In the genomic region with DNA sequence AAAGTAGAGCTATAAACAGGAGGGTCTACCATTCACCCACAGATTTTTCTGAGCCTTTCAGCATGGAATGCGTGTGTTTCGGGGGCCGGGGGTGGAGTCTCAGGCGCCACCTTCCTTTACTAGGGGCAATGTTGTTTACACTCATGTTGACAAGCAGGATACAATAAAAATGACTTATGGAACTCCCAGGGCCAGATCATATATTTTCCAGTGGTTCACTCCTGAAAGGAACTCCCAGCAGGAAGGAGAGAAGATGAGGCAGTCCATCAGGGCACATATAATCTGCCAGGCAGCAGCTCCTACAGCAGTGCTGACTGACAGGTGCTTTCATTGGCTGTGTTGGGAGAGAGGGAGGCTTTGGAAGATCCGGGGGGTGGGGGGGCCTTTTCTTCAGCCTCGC, we compare ENCODE assay signal across 28 mouse cellular contexts.
DNase-seq lines count a peak whose midpoint lies in the region; ATAC-seq and TF ChIP-seq lines count a peak whose summit lies in the region.
"Had no signal": no experiment of that assay in that cellular context is flagged by ENCODE, and none has a peak within 500 bp of the region (broad histone marks: within the 10 kb centered on the region; RNA-seq: fewer than 3 reads in every experiment).

No protein-coding gene starts in this region.

- TF ChIP-seq CTCF in liver, adult 2 months (IDR thresholded peaks at IDR 0.05; ENCODE audit: low read depth, low read length): no peak
- TF ChIP-seq CTCF in liver, postnatal 0 days (IDR thresholded peaks at IDR 0.05; ENCODE audit: low read depth): no peak

- no peak for TF ChIP-seq EP300 in liver, postnatal 0 days (IDR thresholded peaks at IDR 0.05; ENCODE audit: low read depth)

- DNase-seq in heart, embryonic 10.5 days (ENCODE audit: low spot score): peak; percentile 27
- no peak for DNase-seq in heart, postnatal 14 days
- no peak for DNase-seq in kidney, adult 8-10 months
- DNase-seq in liver, adult 2 months (ENCODE audit: extremely low read depth, low read depth, low spot score): no peak
- DNase-seq in liver, postnatal 0 days: no peak
- no peak for DNase-seq in neural tube, embryonic 10.5 days (ENCODE audit: extremely low spot score, low spot score)
- DNase-seq: adrenal gland, adult 2 months; adrenal gland, postnatal 36 days; cerebellum, adult 18-20 months; cerebellum, postnatal 10 days; gastrocnemius, adult 2 months; gastrocnemius, postnatal 36 days; heart, adult 18-20 months; kidney, adult 18-20 months; right cerebral cortex, postnatal 25 days; thymus, postnatal 14 days had no signal

- no peak overlapping the region for H3K9ac ChIP-seq in kidney, embryonic 15.5 days
- no peak overlapping the region for H3K9ac ChIP-seq in liver, adult 2 months (ENCODE audit: low read depth, low read length)
- H3K9ac ChIP-seq in liver, postnatal 0 days (replicated peaks): no peak overlapping the region
- no peak overlapping the region for H3K9ac ChIP-seq in neural tube, embryonic 12.5 days
- H3K9ac ChIP-seq: embryonic facial prominence, embryonic 13.5 days; heart, embryonic 12.5 days; limb, embryonic 13.5 days; liver, embryonic 12.5 days; midbrain, embryonic 15.5 days; stomach, embryonic 15.5 days had no signal

- intact Hi-C loops in heart, postnatal 14 days (cut with DNase I): no loop called here

- H3K27ac ChIP-seq in heart, embryonic 10.5 days: no peak overlapping the region
- H3K27ac ChIP-seq in kidney, embryonic 15.5 days: peak overlapping the region; percentile 43
- H3K27ac ChIP-seq in liver, adult 2 months (replicated peaks; ENCODE audit: insufficient read depth, low read depth, low read length): peak overlapping the region; percentile 17; the same call in 1 of the 2 replicates
- H3K27ac ChIP-seq in liver, postnatal 0 days (ENCODE audit: low read depth): no peak overlapping the region
- no peak overlapping the region for H3K27ac ChIP-seq in neural tube, embryonic 12.5 days
- H3K27ac ChIP-seq: embryonic facial prominence, embryonic 13.5 days; limb, embryonic 13.5 days; liver, embryonic 12.5 days; midbrain, embryonic 10.5 days had no signal

- TF ChIP-seq POLR2A in liver, adult 2 months (IDR thresholded peaks at IDR 0.05; ENCODE audit: extremely low read depth, insufficient read depth, low read length): no peak

- H3K36me3 ChIP-seq in heart, embryonic 10.5 days: no peaks in the 10 kb centered on the region
- H3K36me3 ChIP-seq in kidney, embryonic 15.5 days: no peaks in the 10 kb centered on the region
- H3K36me3 ChIP-seq in liver, adult 2 months (ENCODE audit: control insufficient read depth, insufficient read depth, low read length): no peaks in the 10 kb centered on the region
- no peaks in the 10 kb centered on the region for H3K36me3 ChIP-seq in liver, postnatal 0 days (replicated peaks; ENCODE audit: insufficient read depth, low read length)
- no peaks in the 10 kb centered on the region for H3K36me3 ChIP-seq in neural tube, embryonic 12.5 days
- H3K36me3 ChIP-seq: embryonic facial prominence, embryonic 13.5 days; heart, embryonic 12.5 days; limb, embryonic 13.5 days; liver, embryonic 12.5 days; midbrain, embryonic 10.5 days; midbrain, embryonic 15.5 days; stomach, embryonic 15.5 days had no signal

- peak; percentile 70 for ATAC-seq in kidney, embryonic 15.5 days (replicated peaks; ENCODE audit: low FRiP score)
- ATAC-seq in liver, postnatal 0 days: no peak
- peak; percentile 66; the same call in 1 of the 2 replicates for ATAC-seq in neural tube, embryonic 12.5 days (ENCODE audit: low FRiP score, low read depth)
- ATAC-seq: activated CD4-positive, CD25-positive, alpha-beta regulatory T cell, adult 4 months; forebrain, embryonic 16.5 days; liver, embryonic 12.5 days; midbrain, embryonic 15.5 days had no signal

- H3K4me1 ChIP-seq in heart, embryonic 10.5 days: no peaks in the 10 kb centered on the region
- peaks cover 27% of the 10 kb centered on the region for H3K4me1 ChIP-seq in kidney, embryonic 15.5 days
- peaks cover 45% of the 10 kb centered on the region for H3K4me1 ChIP-seq in liver, adult 2 months (ENCODE audit: control insufficient read depth, insufficient read depth, low read length)
- peaks cover 4% of the 10 kb centered on the region; the same call in 1 of the 2 replicates for H3K4me1 ChIP-seq in liver, postnatal 0 days (ENCODE audit: insufficient read depth)
- H3K4me1 ChIP-seq in neural tube, embryonic 12.5 days: 0 out of 2 replicates have a peak, but pooled peaks cover 8% of the 10 kb centered on the region
- H3K4me1 ChIP-seq: liver, embryonic 12.5 days; midbrain, embryonic 15.5 days had no signal

- no peak overlapping the region for H3K4me3 ChIP-seq in heart, embryonic 10.5 days
- H3K4me3 ChIP-seq in kidney, embryonic 15.5 days (replicated peaks): no peak overlapping the region
- no peak overlapping the region for H3K4me3 ChIP-seq in liver, adult 2 months (ENCODE audit: insufficient read depth, low read depth, low read length)
- H3K4me3 ChIP-seq in liver, postnatal 0 days (ENCODE audit: low read depth, low read length): no peak overlapping the region
- H3K4me3 ChIP-seq in neural tube, embryonic 12.5 days: no peak overlapping the region
- H3K4me3 ChIP-seq: embryonic facial prominence, embryonic 13.5 days; gastrocnemius, adult 2 months; heart, embryonic 12.5 days; limb, embryonic 13.5 days; liver, embryonic 12.5 days; midbrain, embryonic 10.5 days; midbrain, embryonic 15.5 days; stomach, embryonic 15.5 days had no signal

- no peak overlapping the region for H3K4me2 ChIP-seq in kidney, embryonic 15.5 days
- no peak overlapping the region for H3K4me2 ChIP-seq in liver, postnatal 0 days (ENCODE audit: low read depth, low read length)
- H3K4me2 ChIP-seq in neural tube, embryonic 12.5 days (replicated peaks): no peak overlapping the region
- H3K4me2 ChIP-seq: embryonic facial prominence, embryonic 13.5 days; heart, embryonic 12.5 days; limb, embryonic 13.5 days; liver, embryonic 12.5 days; midbrain, embryonic 15.5 days; stomach, embryonic 15.5 days had no signal

- H3K9me3 ChIP-seq in heart, embryonic 10.5 days: no peaks in the 10 kb centered on the region
- no peaks in the 10 kb centered on the region for H3K9me3 ChIP-seq in kidney, embryonic 15.5 days (replicated peaks)
- no peaks in the 10 kb centered on the region for H3K9me3 ChIP-seq in liver, postnatal 0 days (ENCODE audit: low read length)
- H3K9me3 ChIP-seq in neural tube, embryonic 12.5 days: no peaks in the 10 kb centered on the region
- H3K9me3 ChIP-seq: embryonic facial prominence, embryonic 13.5 days; heart, embryonic 12.5 days; limb, embryonic 13.5 days; liver, embryonic 12.5 days; midbrain, embryonic 10.5 days; midbrain, embryonic 15.5 days; stomach, embryonic 15.5 days had no signal

- 83% methylated on average over 6 of the region's 6 CpGs for WGBS in heart, embryonic 10.5 days
- 34% methylated on average over 6 of the region's 6 CpGs for WGBS in kidney, embryonic 15.5 days
- 93% methylated on average over 6 of the region's 6 CpGs for WGBS in liver, adult 2 months
- 71% methylated on average over 6 of the region's 6 CpGs for WGBS in liver, postnatal 0 days (ENCODE audit: insufficient replicate concordance)
- 67% methylated on average over 6 of the region's 6 CpGs for WGBS in neural tube, embryonic 12.5 days

- peaks cover 34% of the 10 kb centered on the region; the same call in 1 of the 2 replicates for H3K79me2 ChIP-seq in liver, adult 2 months (ENCODE audit: control insufficient read depth, insufficient read depth, low read length)

- H3K27me3 ChIP-seq in heart, embryonic 10.5 days (ENCODE audit: insufficient read depth, poor library complexity, severe bottlenecking): no peaks in the 10 kb centered on the region
- H3K27me3 ChIP-seq in kidney, embryonic 15.5 days: no peaks in the 10 kb centered on the region
- H3K27me3 ChIP-seq in liver, adult 2 months (ENCODE audit: control insufficient read depth, insufficient read depth, low read length): no peaks in the 10 kb centered on the region
- H3K27me3 ChIP-seq in liver, postnatal 0 days (ENCODE audit: insufficient read depth, low read length): no peaks in the 10 kb centered on the region
- H3K27me3 ChIP-seq in neural tube, embryonic 12.5 days (replicated peaks): no peaks in the 10 kb centered on the region
- H3K27me3 ChIP-seq: CH12.LX; embryonic facial prominence, embryonic 13.5 days; heart, embryonic 12.5 days; limb, embryonic 13.5 days; liver, embryonic 12.5 days; midbrain, embryonic 15.5 days; stomach, embryonic 15.5 days had no signal

Comparison
In these comparisons a context has a peak if more than half of its experiments do, and no peak if none do; other contexts are left out.
1. H3K27ac ChIP-seq: peak in kidney, embryonic 15.5 days (single experiment) and liver, adult 2 months (single experiment); none in heart, embryonic 10.5 days (single experiment), liver, postnatal 0 days (single experiment) and neural tube, embryonic 12.5 days (single experiment).